Mouse (Mus musculus): ENCODE results near the gene Acta2.

DNA sequence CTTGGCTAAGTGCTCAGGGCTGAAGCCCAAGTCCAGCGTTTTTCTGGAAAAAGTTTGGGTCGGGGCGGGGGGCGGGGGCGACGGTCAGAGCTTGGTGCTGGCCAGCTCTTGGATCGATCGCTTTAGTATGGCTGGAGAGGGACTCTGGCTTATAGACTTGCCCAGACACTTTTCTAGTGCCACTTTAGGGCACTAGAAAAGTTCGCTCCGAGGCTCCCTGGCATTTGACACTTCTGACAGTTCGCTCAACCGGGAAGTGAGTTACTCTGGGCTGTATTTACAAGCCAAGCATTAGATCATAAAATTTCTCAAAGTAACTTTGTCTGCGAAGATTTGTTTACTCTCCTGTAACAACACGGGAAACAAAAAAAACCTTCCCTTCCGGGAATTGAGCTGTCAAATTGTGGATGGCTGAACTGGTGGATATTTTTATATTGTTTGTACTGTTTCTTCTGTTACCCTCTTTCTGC lies 35.5 kb upstream of the Acta2 start:
- TF ChIP-seq CTCF (IDR thresholded peaks at IDR 0.05; ENCODE audit: borderline replicate concordance, extremely low read depth, insufficient read depth, insufficient read length) (no peak), POLR2A (IDR thresholded peaks at IDR 0.05; ENCODE audit: borderline replicate concordance, extremely low read depth, insufficient read depth, insufficient read length, poor library complexity, severe bottlenecking) (no peak)
